Mouse (Mus musculus) intestine, embryonic 16.5 days (tissue): Measurements from ENCODE around the gene Ptgdr2. TPM values are rescaled to one million over a fixed set of nuclear protein-coding genes. Genes with fewer than 3 reads are reported as not detected.

Source experiments
- ATAC-seq: fragments of 200-750 bp; cut with Nextera tagmentation; 2 replicates; pipeline ENCODE4 v1.8.0; 2017; ENCODE audit warnings: moderate TSS enrichment, moderate library complexity
- H3K27ac ChIP-seq: fragments of 300-500 bp; sonication (generic); 2 replicates; pipeline ENCODE4 v1.5.1; 2014; ENCODE audit warnings: mild to moderate bottlenecking, low read length
- H3K27me3 ChIP-seq: fragments of 300-500 bp; sonication (generic); replicated peaks from 2 replicates; pipeline ENCODE4 v1.6.1; 2014; ENCODE audit warnings: low read length, control low read depth, mixed read lengths; ENCODE audit not compliant: control insufficient read depth, insufficient read depth
- H3K36me3 ChIP-seq: fragments of 300-500 bp; sonication (generic); 2 replicates; pipeline ENCODE4 v1.6.1; 2014; ENCODE audit warnings: low read length, control low read depth; ENCODE audit not compliant: control insufficient read depth, insufficient read depth
- H3K4me1 ChIP-seq: fragments of 300-500 bp; sonication (generic); 2 replicates; pipeline ENCODE4 v1.6.1; 2014; ENCODE audit warnings: low read length, control low read depth, mixed read lengths; ENCODE audit not compliant: control insufficient read depth, insufficient read depth
- H3K4me2 ChIP-seq: fragments of 300-500 bp; sonication (generic); 2 replicates; pipeline ENCODE4 v1.6.1; 2014; ENCODE audit warnings: low read depth, low read length, control low read depth
- H3K4me3 ChIP-seq: fragments of 300-500 bp; sonication (generic); 2 replicates; pipeline ENCODE4 v1.5.1; 2014; ENCODE audit warnings: mild to moderate bottlenecking, low read length
- H3K9ac ChIP-seq: fragments of 300-500 bp; sonication (generic); 2 replicates; pipeline ENCODE4 v1.6.1; 2014; ENCODE audit warnings: low read depth, low read length
- H3K9me3 ChIP-seq: fragments of 300-500 bp; sonication (generic); 2 replicates; pipeline ENCODE4 v1.6.1; 2016; ENCODE audit warnings: low read length, control low read depth; ENCODE audit not compliant: control insufficient read depth
- WGBS: fragments of 180-500 bp; shearing (Covaris S2); extraction: QIAGEN DNeasy Blood & Tissue Kit; methylation state at CpG from one replicate; pipeline ENCODE4 v1.1.7; 2014; 5-methylcytosine and 5-hydroxymethylcytosine counted together
- polyA plus RNA-seq: library from polyadenylated mRNA; unstranded; fragments of >200 nt; fragmentation: Nextera tagmentation; extraction: Ambion mirVana; gene quantifications from 2 replicates; pipeline ENCODE4 v1.2.1, GENCODE M21; 2015

The Ptgdr2 gene
- polyA plus RNA-seq, 1 experiment from 2014 or later: 0.05 TPM

- Histone ChIP-seq H3K4me3 (no peak overlapping the region), H3K36me3 (no peaks in the 10 kb centered on the region), H3K27me3 (no peaks in the 10 kb centered on the region), H3K27ac (no peak overlapping the region), H3K9ac (no peak overlapping the region), H3K4me1 (peaks cover under 1% of the 10 kb centered on the region; the same call in 1 of the 2 replicates), H3K4me2 (no peak overlapping the region), H3K9me3 (no peaks in the 10 kb centered on the region)
- WGBS: 70% methylated on average over 3 of the region's 3 CpGs
- no peak for ATAC-seq
Observed at GRCm38 (mm10) chr19:10921058-10921457, 15.9 kb upstream of the Ptgdr2 start.

- no peak overlapping the region for H3K4me3 ChIP-seq
- no peaks in the 10 kb centered on the region for H3K27me3 ChIP-seq
- ATAC-seq: no peak
- 39% methylated on average over 4 of the region's 4 CpGs for WGBS
- no peaks in the 10 kb centered on the region for H3K36me3 ChIP-seq
- H3K9ac ChIP-seq: no peak overlapping the region
- no peaks in the 10 kb centered on the region for H3K9me3 ChIP-seq
- no peak overlapping the region for H3K4me2 ChIP-seq
- H3K27ac ChIP-seq: no peak overlapping the region
- H3K4me1 ChIP-seq: peaks cover 6% of the 10 kb centered on the region; the same call in 1 of the 2 replicates
Observed at GRCm38 (mm10) chr19:10924220-10924619, 12.7 kb upstream of the Ptgdr2 start.

DNA sequence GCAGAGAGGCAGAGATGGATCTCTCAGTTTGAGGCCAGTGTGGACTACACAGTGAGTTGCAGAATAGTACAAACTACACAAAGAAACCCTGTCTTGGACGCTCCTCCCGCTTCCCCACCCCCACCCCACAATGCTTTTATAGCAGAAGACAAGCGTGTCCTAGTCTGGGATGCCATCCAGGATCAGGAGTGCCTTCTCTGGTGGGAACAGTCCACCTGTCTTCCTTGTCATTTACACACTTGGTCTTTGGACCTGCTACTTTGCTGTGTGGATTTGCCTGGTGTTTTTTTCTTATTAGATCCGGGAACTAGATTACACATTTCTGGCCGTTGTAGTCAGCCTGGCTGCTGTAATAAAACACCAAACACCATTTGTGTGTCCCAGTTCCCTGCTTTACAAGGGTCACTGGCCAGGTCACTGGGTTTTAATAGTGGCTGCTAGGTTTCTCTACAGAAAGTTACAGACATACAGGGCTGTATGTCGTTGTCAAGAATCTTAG is 10.8 kb upstream of the Ptgdr2 start:
- peaks cover 6% of the 10 kb centered on the region; the same call in 1 of the 2 replicates for H3K4me1 ChIP-seq
- H3K36me3 ChIP-seq: no peaks in the 10 kb centered on the region
- ATAC-seq: peak; percentile 76
- H3K9me3 ChIP-seq: no peaks in the 10 kb centered on the region
- peak overlapping the region; percentile 41 for H3K27ac ChIP-seq
- no peak overlapping the region for H3K4me2 ChIP-seq
- H3K4me3 ChIP-seq: no peak overlapping the region
- H3K27me3 ChIP-seq: no peaks in the 10 kb centered on the region
- 26% methylated on average over 6 of the region's 6 CpGs for WGBS
- peak overlapping the region; percentile 14; the same call in 1 of the 2 replicates for H3K9ac ChIP-seq

DNA sequence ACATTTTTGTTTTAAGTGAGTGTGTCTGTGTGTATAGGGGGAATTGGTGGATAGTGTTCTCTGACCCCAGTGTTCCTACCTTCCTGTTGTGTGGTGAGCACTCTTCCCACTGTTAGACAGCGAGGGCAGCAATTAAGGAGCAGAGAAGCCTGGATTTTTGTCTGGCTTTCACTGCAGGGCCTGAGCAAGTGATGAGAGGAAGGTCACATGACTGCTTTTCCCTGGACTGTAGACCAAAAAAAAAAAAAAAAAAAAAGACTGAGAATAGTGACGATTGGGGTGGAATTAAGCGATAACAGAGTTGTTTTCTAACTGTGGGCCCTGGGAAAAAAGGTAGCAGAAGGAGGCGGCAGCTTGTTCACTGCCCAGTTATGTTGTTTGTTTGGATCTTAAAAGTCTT is 10.3 kb upstream of the Ptgdr2 start:
- 42% methylated on average over 4 of the region's 4 CpGs for WGBS
- Histone ChIP-seq H3K9ac (no peak overlapping the region), H3K4me2 (no peak overlapping the region), H3K36me3 (no peaks in the 10 kb centered on the region), H3K4me3 (no peak overlapping the region), H3K9me3 (no peaks in the 10 kb centered on the region), H3K4me1 (peaks cover 6% of the 10 kb centered on the region; the same call in 1 of the 2 replicates), H3K27me3 (no peaks in the 10 kb centered on the region), H3K27ac (peak overlapping the region; percentile 10; the same call in 1 of the 2 replicates)
- peak; percentile 51; the same call in 1 of the 2 replicates for ATAC-seq

GRCm38 (mm10) chr19:10930641-10931040 is 6.3 kb upstream of the Ptgdr2 start:
- Histone ChIP-seq H3K4me3 (no peak overlapping the region), H3K9me3 (no peaks in the 10 kb centered on the region), H3K36me3 (no peaks in the 10 kb centered on the region), H3K4me2 (no peak overlapping the region), H3K4me1 (peaks cover 6% of the 10 kb centered on the region; the same call in 1 of the 2 replicates), H3K27me3 (no peaks in the 10 kb centered on the region), H3K9ac (no peak overlapping the region), H3K27ac (no peak overlapping the region)
- 69% methylated on average over 2 of the region's 2 CpGs for WGBS
- no peak for ATAC-seq

- Histone ChIP-seq H3K27ac (no peak overlapping the region), H3K4me2 (no peak overlapping the region), H3K36me3 (no peaks in the 10 kb centered on the region), H3K9ac (no peak overlapping the region), H3K4me3 (no peak overlapping the region), H3K9me3 (no peaks in the 10 kb centered on the region), H3K4me1 (peaks cover 3% of the 10 kb centered on the region), H3K27me3 (no peaks in the 10 kb centered on the region)
- no peak for ATAC-seq
- 44% methylated on average over 5 of the region's 5 CpGs for WGBS
Observed at GRCm38 (mm10) chr19:10935029-10935428, 1.9 kb upstream of the Ptgdr2 start.

GRCm38 (mm10) chr19:10936077-10936476 is 883 bp upstream of the Ptgdr2 start:
- Histone ChIP-seq H3K27ac (no peak overlapping the region), H3K4me3 (no peak overlapping the region), H3K4me2 (no peak overlapping the region), H3K9me3 (no peaks in the 10 kb centered on the region), H3K36me3 (no peaks in the 10 kb centered on the region), H3K9ac (no peak overlapping the region), H3K27me3 (no peaks in the 10 kb centered on the region), H3K4me1 (peaks cover 10% of the 10 kb centered on the region)
- 87% methylated on average over 5 of the region's 5 CpGs for WGBS
- ATAC-seq: no peak

GRCm38 (mm10) chr19:10938771-10939170 is 1.8 kb downstream of the Ptgdr2 start:
- Histone ChIP-seq H3K4me3 (no peak overlapping the region), H3K9ac (no peak overlapping the region), H3K27me3 (no peaks in the 10 kb centered on the region), H3K27ac (no peak overlapping the region), H3K4me2 (no peak overlapping the region), H3K36me3 (peaks cover 4% of the 10 kb centered on the region; the same call in 1 of the 2 replicates), H3K9me3 (no peaks in the 10 kb centered on the region), H3K4me1 (peaks cover 11% of the 10 kb centered on the region)
- WGBS: 29% methylated on average over 3 of the region's 3 CpGs
- peak; percentile 30; the same call in 1 of the 2 replicates for ATAC-seq

GRCm38 (mm10) chr19:10940097-10940800 is 3.3 kb downstream of the Ptgdr2 start:
- Histone ChIP-seq H3K4me2 (peak overlapping the region; percentile 69), H3K9ac (peak overlapping the region; percentile 66), H3K36me3 (peaks cover 8% of the 10 kb centered on the region), H3K27me3 (no peaks in the 10 kb centered on the region), H3K9me3 (no peaks in the 10 kb centered on the region), H3K27ac (no peak overlapping the region), H3K4me1 (peaks cover 11% of the 10 kb centered on the region), H3K4me3 (peak overlapping the region; percentile 39)
- WGBS: 20% methylated on average over 37 of the region's 37 CpGs
- ATAC-seq: peak; percentile 84
